Mouse (Mus musculus) brain, adult 2 months (tissue): ENCODE measurements around the gene Nlrp1b.

Experiments used
- DNase-seq: peaks from one replicate; pipeline ENCODE4 v3.0.0; 2011; ENCODE audit warnings: low read depth, low spot score

Gene Nlrp1b

DNA sequence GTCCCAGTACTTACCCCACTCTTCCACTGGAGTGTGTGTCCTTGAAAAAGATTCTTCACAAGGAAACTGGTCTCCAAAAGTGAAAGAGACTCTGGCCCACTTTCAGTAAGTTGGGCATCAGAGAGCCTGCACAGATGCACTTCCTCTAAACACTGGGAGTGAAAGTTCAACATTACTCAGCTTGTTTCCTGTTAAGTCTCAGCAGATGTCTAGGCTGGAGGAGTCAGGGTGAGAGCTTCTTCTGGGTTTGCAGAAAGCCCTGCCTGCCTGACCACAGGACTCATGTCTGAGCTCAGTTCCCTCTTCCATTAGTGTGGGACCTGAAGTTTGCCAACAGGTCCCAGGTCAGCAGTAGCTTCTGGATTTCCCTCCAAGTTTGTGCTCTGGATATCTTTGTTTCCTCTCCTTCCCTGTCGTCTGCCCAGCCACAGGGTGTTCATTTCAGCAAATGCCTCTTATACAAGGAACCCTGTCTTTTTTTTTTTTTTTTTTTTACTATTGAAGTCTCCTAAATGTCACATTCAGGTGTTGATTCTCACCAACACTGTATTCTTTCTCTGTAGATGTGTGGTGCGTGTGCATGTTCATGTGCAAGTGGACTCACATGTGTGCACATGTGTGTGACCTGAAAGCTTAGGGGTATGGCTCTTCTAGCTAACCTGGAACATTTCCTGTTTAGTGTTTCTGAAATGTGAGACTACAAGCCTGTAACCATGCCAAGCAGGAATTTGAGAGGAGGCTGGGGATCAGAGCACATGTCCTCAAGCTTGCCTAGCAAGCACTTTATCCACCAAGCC is at the start of gene Nlrp1b:
TSS of gene Nlrp1b (minus strand) at position 50 of the 797 bp plus-strand sequence.
- DNase-seq: peak; percentile 54

DNA sequence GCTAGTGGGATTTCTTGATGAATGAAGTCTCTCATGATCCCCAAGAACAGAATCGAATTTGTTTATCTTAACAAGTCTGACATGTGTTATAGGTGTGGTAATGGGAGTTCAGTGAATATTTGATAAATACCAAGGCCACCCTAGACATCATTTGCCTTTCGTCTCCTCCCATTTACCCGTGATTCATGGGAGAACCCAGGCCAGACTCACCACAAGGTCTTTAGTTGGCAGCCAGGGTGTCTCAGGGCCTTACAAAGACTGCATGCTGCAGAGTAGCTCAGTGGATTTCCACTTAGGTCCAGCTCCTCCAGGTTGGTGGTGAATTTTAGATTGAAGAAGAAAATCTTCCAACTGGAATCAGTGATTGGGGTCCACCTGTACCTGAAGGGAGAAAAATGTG is 30.5 kb upstream of the Nlrp1b start:
- DNase-seq: no peak

DNA sequence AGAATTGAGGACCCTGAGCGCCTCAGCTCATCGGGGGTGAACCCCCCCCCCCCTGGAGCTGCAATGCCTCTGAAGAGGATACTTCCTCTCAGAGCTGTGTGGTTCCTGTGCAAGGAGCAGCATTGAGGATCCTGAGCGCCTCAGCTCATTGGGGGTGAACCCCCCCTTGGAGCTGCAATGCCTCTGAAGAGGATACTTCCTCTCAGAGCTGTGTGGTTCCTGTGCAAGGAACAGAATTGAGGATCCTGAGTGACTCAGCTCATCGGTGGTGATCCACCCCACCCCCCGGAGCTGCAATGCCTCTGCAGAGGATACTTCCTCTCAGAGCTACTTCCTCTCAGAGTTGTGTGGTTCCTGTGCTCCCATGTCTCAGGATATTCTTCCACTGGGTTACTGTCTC is 20.8 kb upstream of the Nlrp1b start:
- peak; percentile 49 for DNase-seq

GRCm38 (mm10) chr11:71224614-71225013 is 5.9 kb downstream of the Nlrp1b start:
- DNase-seq: peak; percentile 8

GRCm38 (mm10) chr11:71202703-71203102 is 27.8 kb downstream of the Nlrp1b start:
- DNase-seq: no peak

- peak; percentile 2 for DNase-seq
These were observed 31.2 kb downstream of the Nlrp1b start for GRCm38 (mm10) chr11:71199349-71199748.

- DNase-seq: no peak
These were observed 60.9 kb downstream of the Nlrp1b start for GRCm38 (mm10) chr11:71169633-71170032.

- no peak for DNase-seq
These were observed 66.4 kb downstream of the Nlrp1b start for GRCm38 (mm10) chr11:71164139-71164538.

GRCm38 (mm10) chr11:71159439-71160136 is 70.9 kb downstream of the Nlrp1b start:
- no peak for DNase-seq

- DNase-seq: peak; percentile 18
These were observed 75.3 kb downstream of the Nlrp1b start for GRCm38 (mm10) chr11:71155272-71155671.

- peak; percentile 26 for DNase-seq
These were observed 85.9 kb downstream of the Nlrp1b start, which contains the start of gene Nlrp1a for GRCm38 (mm10) chr11:71144661-71145060. TSS of gene Nlrp1a (minus strand) at chr11:71144704.

DNA sequence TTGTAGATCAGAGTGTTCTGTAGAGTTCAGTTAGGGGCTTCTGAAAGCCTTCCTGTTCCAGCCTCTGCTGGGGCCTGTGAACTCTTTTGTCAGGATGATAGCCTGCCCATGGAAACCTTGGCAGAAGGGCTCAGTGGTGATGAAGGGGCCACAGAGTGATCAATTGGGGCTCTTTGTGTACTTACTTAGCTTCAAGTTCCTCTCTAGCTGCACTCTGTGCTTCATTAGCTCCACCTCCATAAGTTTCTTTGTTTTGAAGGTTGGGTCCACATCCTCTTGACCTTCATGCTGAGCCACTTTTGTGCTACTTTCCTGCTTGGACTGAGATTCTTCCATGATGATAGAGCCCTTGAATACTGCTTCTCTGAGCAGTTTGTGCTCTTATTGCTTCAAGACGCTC is 88.5 kb downstream of the Nlrp1b start:
- DNase-seq: no peak

- no peak for DNase-seq
These were observed 123.4 kb downstream of the Nlrp1b start for GRCm38 (mm10) chr11:71107128-71107527.

GRCm38 (mm10) chr11:71106261-71107021 is 124.1 kb downstream of the Nlrp1b start:
- no peak for DNase-seq

- no peak for DNase-seq
These were observed 126.6 kb downstream of the Nlrp1b start for GRCm38 (mm10) chr11:71103931-71104330.
